9 mouse cellular contexts compared by ENCODE assay signal in the genomic region with DNA sequence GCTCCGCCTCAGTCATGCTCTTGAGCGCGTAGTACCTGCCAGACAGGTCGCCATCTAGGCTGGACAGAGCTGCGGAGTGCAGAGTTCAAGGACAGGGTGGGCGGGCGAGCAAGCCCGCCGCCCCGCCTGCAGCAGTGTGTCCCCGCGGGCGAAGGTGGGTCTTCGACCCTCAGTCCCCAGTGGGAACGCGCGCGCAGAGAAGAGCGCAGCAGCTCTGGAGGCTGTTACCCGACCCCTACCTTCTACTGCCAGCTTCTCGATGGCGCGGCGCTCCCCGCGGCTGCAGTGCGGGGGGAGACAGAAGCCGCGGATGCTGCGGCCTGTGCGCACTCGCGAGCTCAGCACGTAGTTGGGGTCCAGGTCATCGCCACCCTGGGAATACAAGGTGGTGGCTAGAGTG. TPM values are rescaled to one million over a fixed set of nuclear protein-coding genes. Genes with fewer than 3 reads are reported as not detected.
A peak's percentile ranks its signal among the peaks of the same experiment; 100 is the strongest.
DNase-seq lines count a peak whose midpoint lies in the region; ATAC-seq and TF ChIP-seq lines count a peak whose summit lies in the region.
"Had no signal": no experiment of that assay in that cellular context is flagged by ENCODE, and none has a peak within 500 bp of the region (broad histone marks: within the 10 kb centered on the region; RNA-seq: fewer than 3 reads in every experiment).

No protein-coding gene starts in this region.

- peaks cover 63% of the 10 kb centered on the region for H3K4me1 ChIP-seq in heart, embryonic 15.5 days (replicated peaks)
- H3K4me1 ChIP-seq in ES-E14 (ENCODE audit: control insufficient read depth in 2 of 2, insufficient read depth in 2 of 2, low read length in 2 of 2, poor library complexity in 1 of 2): peaks cover 2 to 18% of the 10 kb centered on the region in 2 experiments; a peak in 2 of 4 replicates
- H3K4me1 ChIP-seq in forebrain, postnatal 0 days (ENCODE audit: insufficient read depth): peaks cover 19% of the 10 kb centered on the region

- H3K4me2 ChIP-seq in heart, embryonic 15.5 days: peak overlapping the region; percentile 93
- peak overlapping the region; percentile 93 for H3K4me2 ChIP-seq in forebrain, postnatal 0 days (ENCODE audit: low read depth)

- 3% methylated on average over 35 of the region's 35 CpGs for WGBS in heart, embryonic 15.5 days
- 2% methylated on average over 34 of the region's 35 CpGs for WGBS in forebrain, postnatal 0 days
- 10% methylated on average over 35 of the region's 35 CpGs for WGBS in macrophage (ENCODE audit: missing documents)

- peak overlapping the region; percentile 62 for H3K9ac ChIP-seq in heart, embryonic 15.5 days
- H3K9ac ChIP-seq in ES-E14 (ENCODE audit: insufficient read depth, low read depth, low read length, poor library complexity, severe bottlenecking): peak overlapping the region; percentile 76
- peak overlapping the region; percentile 97 for H3K9ac ChIP-seq in forebrain, postnatal 0 days

- H3K27ac ChIP-seq in heart, embryonic 15.5 days: no peak overlapping the region
- H3K27ac ChIP-seq in ES-E14 (ENCODE audit: insufficient read depth, low read depth, low read length, poor library complexity, severe bottlenecking): 0 out of 2 replicates have a peak overlapping the region, but pooled peaks have one; percentile 11
- H3K27ac ChIP-seq in forebrain, postnatal 0 days (ENCODE audit: low read depth, low read length): peak overlapping the region; percentile 91
- H3K27ac ChIP-seq in macrophage: peak overlapping the region; percentile 66

- no peak for TF ChIP-seq CTCF in forebrain, postnatal 0 days (IDR thresholded peaks at IDR 0.05; ENCODE audit: low read depth)

- no peak for DNase-seq in heart, adult 11 months
- DNase-seq in ES-E14 (ENCODE audit: low read depth, low spot score) (no peak), MN1 (ENCODE audit: low spot score) (no peak)
- peak; percentile 54 for DNase-seq in forebrain, postnatal 0 days

- in situ Hi-C loops in ES-E14 (cut with MboI; ENCODE audit: low sequenced_read_pairs in 2 of 2, unreplicated experiment in 2 of 2): no loop called here

- peak overlapping the region; percentile 62 for H3K4me3 ChIP-seq in heart, embryonic 15.5 days
- H3K4me3 ChIP-seq in ES-E14 (ENCODE audit: insufficient read depth in 1 of 2, low read depth in 1 of 2, low read length in 2 of 2, poor library complexity in 1 of 2, severe bottlenecking in 1 of 2): peak overlapping the region; percentile 82 to 97
- H3K4me3 ChIP-seq in forebrain, postnatal 0 days (ENCODE audit: low read depth, low read length): peak overlapping the region; percentile 82
- peak overlapping the region; percentile 73 for H3K4me3 ChIP-seq in macrophage (ENCODE audit: inconsistent target)

- peaks cover 22% of the 10 kb centered on the region for H3K79me2 ChIP-seq in macrophage (ENCODE audit: inconsistent target)

- no peak for ATAC-seq in heart, embryonic 15.5 days (replicated peaks; ENCODE audit: insufficient number of reproducible peaks, insufficient read depth, low FRiP score, low read depth)
- ATAC-seq in forebrain, postnatal 0 days: peak; percentile 16; the same call in 1 of the 2 replicates
- no peak for ATAC-seq in granulocyte monocyte progenitor cell, adult 5-6 weeks (replicated peaks; ENCODE audit: poor library complexity, severe bottlenecking)
- no peak for ATAC-seq in megakaryocyte-erythroid progenitor cell, adult 5-6 weeks (replicated peaks; ENCODE audit: low FRiP score, low TSS enrichment, poor library complexity, severe bottlenecking)

- H3K9me3 ChIP-seq in heart, embryonic 15.5 days (replicated peaks): no peaks in the 10 kb centered on the region
- H3K9me3 ChIP-seq in ES-E14 (ENCODE audit: control insufficient read depth, insufficient read depth, low read depth, low read length): no peaks in the 10 kb centered on the region
- H3K9me3 ChIP-seq in forebrain, postnatal 0 days (ENCODE audit: low read length): no peaks in the 10 kb centered on the region

- H3K36me3 ChIP-seq in heart, embryonic 15.5 days: 0 out of 2 replicates have a peak, but pooled peaks cover 3% of the 10 kb centered on the region
- H3K36me3 ChIP-seq in ES-E14 (ENCODE audit: control insufficient read depth, insufficient read depth, low read length, poor library complexity, severe bottlenecking) (peaks cover 25% of the 10 kb centered on the region), macrophage (ENCODE audit: inconsistent target) (no peaks in the 10 kb centered on the region)
- H3K36me3 ChIP-seq in forebrain, postnatal 0 days (ENCODE audit: insufficient read depth): peaks cover 17% of the 10 kb centered on the region; the same call in 1 of the 2 replicates

- peaks cover 14% of the 10 kb centered on the region for H3K27me3 ChIP-seq in heart, embryonic 15.5 days
- H3K27me3 ChIP-seq in forebrain, postnatal 0 days (ENCODE audit: insufficient read depth, low read length): no peaks in the 10 kb centered on the region

TF ChIP-seq in ES-E14, 5 proteins besides CTCF, POLR2A, EP300 and RAD21 (continues in another document):
- TF ChIP-seq HCFC1 (IDR thresholded peaks at IDR 0.05; ENCODE audit: borderline replicate concordance, insufficient read depth, low read length): peak; percentile 19; the same call in 1 of the 2 replicates
- TF ChIP-seq MAFK (IDR thresholded peaks at IDR 0.05; ENCODE audit: insufficient read depth, low read depth, low read length): no peak
- TF ChIP-seq CHD2 (IDR thresholded peaks at IDR 0.05; ENCODE audit: low read depth, low read length): no peak
- TF ChIP-seq ZC3H11A (IDR thresholded peaks at IDR 0.05; ENCODE audit: borderline replicate concordance, low read depth, low read length): no peak

RNA-seq across cellular contexts. Expression of a gene that starts 1.2 kb away (rescaled TPM):
- 315 and 319 TPM in 2 replicates for polyA plus RNA-seq in heart, embryonic 15.5 days (2015; fragmentation: Nextera tagmentation; extraction: Ambion mirVana)
- 333 and 353 TPM in 2 replicates for total RNA-seq in ES-E14 (2012; rRNA removed)
- 1,430 and 1,456 TPM in 2 replicates for total RNA-seq in forebrain, postnatal 0 days (2014; rRNA removed)
- 1,561 and 1,650 TPM in 2 replicates for polyA plus RNA-seq in forebrain, postnatal 0 days (2015; fragmentation: Nextera tagmentation; extraction: Ambion mirVana)
- total RNA-seq in macrophage (2018; cell fraction: chromatin; rRNA removed): 100 to 1,000 TPM in 5 of 26 experiments, 10 to 100 TPM in 18, 1 to 10 TPM in 3; 3.7 to 154 (median 33.6) TPM
- total RNA-seq in macrophage (2018; cell fraction: cytosol; rRNA removed): 100 to 1,000 TPM; 119 to 258 (median 181) TPM
- total RNA-seq in macrophage (2018; cell fraction: nucleus; rRNA removed): 100 to 1,000 TPM in 7 of 26 experiments, 10 to 100 TPM in 19; 17.8 to 207 (median 69.1) TPM
- polyA plus RNA-seq in macrophage (2018): 135 to 330 TPM (median 190 TPM) in 3 replicates
- 4.2 TPM in 1 of 2 replicates, not detected in the other for total RNA-seq in granulocyte monocyte progenitor cell, adult 5-6 weeks (2014; fragmentation: Nextera tagmentation)
- total RNA-seq in granulocyte monocyte progenitor cell, adult 5-6 weeks (2017): 0.57 and 1.4 TPM in 2 replicates
- total RNA-seq in megakaryocyte-erythroid progenitor cell, adult 5-6 weeks (2014; fragmentation: Nextera tagmentation): 2.7 TPM in 1 of 2 replicates, not detected in the other
- total RNA-seq in megakaryocyte-erythroid progenitor cell, adult 5-6 weeks (2017): 1.5 and 4.4 TPM in 2 replicates
- total RNA-seq: MEL had no signal

RNA-seq across cellular contexts. Expression of a gene that starts 6.9 kb away (rescaled TPM):
- polyA plus RNA-seq in heart, embryonic 15.5 days (2015; fragmentation: Nextera tagmentation; extraction: Ambion mirVana): 6.1 and 9.0 TPM in 2 replicates
- total RNA-seq in ES-E14 (2012; rRNA removed): 32.6 and 33.7 TPM in 2 replicates
- total RNA-seq in forebrain, postnatal 0 days (2014; rRNA removed): 15.9 and 19.6 TPM in 2 replicates
- polyA plus RNA-seq in forebrain, postnatal 0 days (2015; fragmentation: Nextera tagmentation; extraction: Ambion mirVana): 8.8 and 10.9 TPM in 2 replicates
- 10 to 100 TPM in 4 of 26 experiments, 1 to 10 TPM in 22; 1.3 to 13.3 (median 5.5) TPM for total RNA-seq in macrophage (2018; cell fraction: chromatin; rRNA removed)
- 1 to 10 TPM; 2.4 to 8.1 (median 4.7) TPM for total RNA-seq in macrophage (2018; cell fraction: cytosol; rRNA removed)
- 10 to 100 TPM in 3 of 26 experiments, 1 to 10 TPM in 23; 1.4 to 22.2 (median 4.6) TPM for total RNA-seq in macrophage (2018; cell fraction: nucleus; rRNA removed)
- polyA plus RNA-seq in macrophage (2018): 3.4 to 25.1 TPM (median 4.4 TPM) in 3 replicates
- 18.6 and 21.9 TPM in 2 replicates for total RNA-seq in granulocyte monocyte progenitor cell, adult 5-6 weeks (2014; fragmentation: Nextera tagmentation)
- total RNA-seq in granulocyte monocyte progenitor cell, adult 5-6 weeks (2017): 10.0 and 10.1 TPM in 2 replicates
- 20.5 and 26.7 TPM in 2 replicates for total RNA-seq in megakaryocyte-erythroid progenitor cell, adult 5-6 weeks (2014; fragmentation: Nextera tagmentation)
- 11.1 and 15.4 TPM in 2 replicates for total RNA-seq in megakaryocyte-erythroid progenitor cell, adult 5-6 weeks (2017)

RNA-seq across cellular contexts. Expression of a gene that starts 42.1 kb away (rescaled TPM):
- polyA plus RNA-seq in heart, embryonic 15.5 days (2015; fragmentation: Nextera tagmentation; extraction: Ambion mirVana): 36.2 and 39.9 TPM in 2 replicates
- total RNA-seq in ES-E14 (2012; rRNA removed): 9.7 and 14.8 TPM in 2 replicates
- total RNA-seq in forebrain, postnatal 0 days (2014; rRNA removed): 50.6 and 54.2 TPM in 2 replicates
- polyA plus RNA-seq in forebrain, postnatal 0 days (2015; fragmentation: Nextera tagmentation; extraction: Ambion mirVana): 60.7 and 71.2 TPM in 2 replicates
- 10 to 100 TPM in 5 of 26 experiments, 1 to 10 TPM in 21; 1.9 to 11.0 (median 6.1) TPM for total RNA-seq in macrophage (2018; cell fraction: chromatin; rRNA removed)
- 10 to 100 TPM; 10.4 to 21.8 (median 16.3) TPM for total RNA-seq in macrophage (2018; cell fraction: cytosol; rRNA removed)
- total RNA-seq in macrophage (2018; cell fraction: nucleus; rRNA removed): 10 to 100 TPM in 16 of 26 experiments, 1 to 10 TPM in 10; 6.3 to 21.7 (median 11.4) TPM
- polyA plus RNA-seq in macrophage (2018): 17.0 to 24.0 TPM (median 23.4 TPM) in 3 replicates
- 28.0 and 32.0 TPM in 2 replicates for total RNA-seq in granulocyte monocyte progenitor cell, adult 5-6 weeks (2014; fragmentation: Nextera tagmentation)
- total RNA-seq in granulocyte monocyte progenitor cell, adult 5-6 weeks (2017): 33.3 and 41.2 TPM in 2 replicates
- total RNA-seq in megakaryocyte-erythroid progenitor cell, adult 5-6 weeks (2014; fragmentation: Nextera tagmentation): 27.7 and 28.9 TPM in 2 replicates
- total RNA-seq in megakaryocyte-erythroid progenitor cell, adult 5-6 weeks (2017): 33.0 and 52.3 TPM in 2 replicates

RNA-seq across cellular contexts. Expression of a gene that starts 42.1 kb away (rescaled TPM):
- 41.3 and 41.5 TPM in 2 replicates for polyA plus RNA-seq in heart, embryonic 15.5 days (2015; fragmentation: Nextera tagmentation; extraction: Ambion mirVana)
- total RNA-seq in ES-E14 (2012; rRNA removed): 14.4 and 15.2 TPM in 2 replicates
- 27.8 and 30.1 TPM in 2 replicates for total RNA-seq in forebrain, postnatal 0 days (2014; rRNA removed)
- polyA plus RNA-seq in forebrain, postnatal 0 days (2015; fragmentation: Nextera tagmentation; extraction: Ambion mirVana): 52.7 and 59.8 TPM in 2 replicates
- 10 to 100 TPM in 19 of 26 experiments, 1 to 10 TPM in 7; 5.3 to 34.1 (median 17.7) TPM for total RNA-seq in macrophage (2018; cell fraction: chromatin; rRNA removed)
- 10 to 100 TPM; 20.9 to 34.0 (median 27.7) TPM for total RNA-seq in macrophage (2018; cell fraction: cytosol; rRNA removed)
- 10 to 100 TPM in 14 of 26 experiments, 1 to 10 TPM in 12; 4.4 to 26.4 (median 12.6) TPM for total RNA-seq in macrophage (2018; cell fraction: nucleus; rRNA removed)
- polyA plus RNA-seq in macrophage (2018): 25.8 to 45.9 TPM (median 27.0 TPM) in 3 replicates
- 49.6 and 51.3 TPM in 2 replicates for total RNA-seq in granulocyte monocyte progenitor cell, adult 5-6 weeks (2014; fragmentation: Nextera tagmentation)
- 57.2 and 60.9 TPM in 2 replicates for total RNA-seq in granulocyte monocyte progenitor cell, adult 5-6 weeks (2017)
- 62.7 and 67.7 TPM in 2 replicates for total RNA-seq in megakaryocyte-erythroid progenitor cell, adult 5-6 weeks (2014; fragmentation: Nextera tagmentation)
- total RNA-seq in megakaryocyte-erythroid progenitor cell, adult 5-6 weeks (2017): 55.5 and 56.4 TPM in 2 replicates

Comparison
In these comparisons a context has a peak if more than half of its experiments do, and no peak if none do; other contexts are left out.
1. RNA of a gene that starts 1.2 kb away (total RNA-seq): 1,430 to 1,456 TPM in forebrain, postnatal 0 days and 333 to 353 TPM in ES-E14; 1.5 to 4.4 TPM in megakaryocyte-erythroid progenitor cell, adult 5-6 weeks and 0.57 to 4.2 TPM in granulocyte monocyte progenitor cell, adult 5-6 weeks; every median in the first group is over 10 times any median in the second.
2. Peak in every context shown above with its lines, with median percentiles within 50 percentile points of each other: H3K4me3 ChIP-seq and H3K9ac ChIP-seq.